Mouse (Mus musculus) intestine, embryonic 15.5 days (tissue): Measurements from ENCODE around the gene Lmna. TPM values are rescaled to one million over a fixed set of nuclear protein-coding genes. Genes with fewer than 3 reads are reported as not detected.

ENCODE experiments used
- ATAC-seq: fragments of 200-750 bp; cut with Nextera tagmentation; 2 replicates; pipeline ENCODE4 v1.8.0; 2017; ENCODE audit warnings: moderate TSS enrichment, moderate library complexity
- H3K27ac ChIP-seq: fragments of 300-500 bp; sonication (generic); 2 replicates; pipeline ENCODE4 v1.5.1; 2015; ENCODE audit warnings: mild to moderate bottlenecking, inconsistent platforms
- H3K27me3 ChIP-seq: fragments of 300-500 bp; sonication (generic); replicated peaks from 2 replicates; pipeline ENCODE4 v1.6.1; 2015; ENCODE audit warnings: inconsistent platforms
- H3K36me3 ChIP-seq: fragments of 300-500 bp; sonication (generic); 2 replicates; pipeline ENCODE4 v1.6.1; 2015; ENCODE audit warnings: inconsistent platforms
- H3K4me1 ChIP-seq: fragments of 300-500 bp; sonication (generic); replicated peaks from 2 replicates; pipeline ENCODE4 v1.6.1; 2015; ENCODE audit warnings: inconsistent platforms
- H3K4me2 ChIP-seq: fragments of 300-500 bp; sonication (generic); replicated peaks from 2 replicates; pipeline ENCODE4 v1.6.1; 2015; ENCODE audit warnings: mild to moderate bottlenecking, inconsistent platforms
- H3K4me3 ChIP-seq: fragments of 300-500 bp; sonication (generic); replicated peaks from 2 replicates; pipeline ENCODE4 v1.5.1; 2015; ENCODE audit warnings: inconsistent platforms
- H3K9ac ChIP-seq: fragments of 300-500 bp; sonication (generic); 2 replicates; pipeline ENCODE4 v1.6.1; 2015; ENCODE audit warnings: inconsistent platforms
- H3K9me3 ChIP-seq: fragments of 300-500 bp; sonication (generic); 2 replicates; pipeline ENCODE4 v1.6.1; 2016; ENCODE audit warnings: inconsistent platforms
- WGBS: fragments of 180-500 bp; shearing (Covaris S2); methylation state at CpG from one replicate; pipeline ENCODE4 v1.1.7; 2015; 5-methylcytosine and 5-hydroxymethylcytosine counted together
- polyA plus RNA-seq: library from polyadenylated mRNA; unstranded; fragments of >200 nt; fragmentation: Nextera tagmentation; extraction: Ambion mirVana; gene quantifications from 2 replicates; pipeline ENCODE4 v1.2.1, GENCODE M21; 2015

The Lmna gene
- polyA plus RNA-seq, 1 experiment from 2014 or later: 120 TPM

DNA sequence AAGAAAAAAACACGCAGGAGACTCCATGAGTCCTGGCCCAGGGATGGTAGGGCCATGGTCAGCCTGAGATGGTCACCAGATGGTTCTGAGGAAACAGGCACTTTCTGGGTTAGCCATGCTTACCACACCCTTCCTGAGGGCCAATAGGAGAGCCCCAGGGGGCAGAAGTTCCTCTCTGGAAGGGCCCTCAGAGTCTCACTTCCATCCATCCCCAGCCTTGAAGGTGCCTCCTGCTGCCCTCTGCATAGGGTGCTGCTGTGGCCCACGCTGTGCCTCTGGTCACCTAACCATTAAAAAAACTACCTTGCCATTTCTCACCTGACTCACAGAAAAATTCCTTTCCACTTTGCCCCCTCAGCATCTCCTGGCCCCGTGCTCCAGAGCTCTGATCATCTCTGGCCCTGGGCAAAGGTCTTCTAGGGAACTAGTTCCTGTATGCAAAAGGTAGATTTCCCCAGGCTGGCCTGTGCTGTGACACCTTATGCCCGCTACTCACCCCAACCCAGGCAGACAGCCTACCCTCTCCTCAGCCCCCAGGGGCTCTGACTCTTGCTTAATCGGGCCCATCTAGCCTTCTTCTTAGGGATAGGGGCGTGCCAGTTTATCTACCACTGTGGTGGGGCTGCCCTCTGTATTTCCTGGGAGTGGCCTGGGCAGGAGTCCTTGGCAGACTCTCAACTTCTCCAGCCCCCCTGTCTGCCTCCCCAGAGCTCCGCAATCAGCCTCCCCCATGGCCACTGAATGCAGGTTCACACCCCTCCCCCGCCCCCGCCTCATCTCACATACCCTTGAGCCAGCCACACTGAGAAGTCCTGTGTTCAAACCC lies 54.8 kb downstream of the Lmna start:
- 48% methylated on average over 9 of the region's 9 CpGs for WGBS
- Histone ChIP-seq H3K4me2 (peak overlapping the region; percentile 49), H3K9ac (peak overlapping the region; percentile 42), H3K36me3 (no peaks in the 10 kb centered on the region), H3K4me1 (peaks cover 42% of the 10 kb centered on the region), H3K4me3 (peak overlapping the region; percentile 21), H3K9me3 (no peaks in the 10 kb centered on the region), H3K27ac (peak overlapping the region; percentile 93), H3K27me3 (0 out of 2 replicates have a peak, but pooled peaks cover 4% of the 10 kb centered on the region)
- peak; percentile 69 for ATAC-seq

GRCm38 (mm10) chr3:88453986-88454385 lies 55.8 kb downstream of the Lmna start:
- no peaks in the 10 kb centered on the region for H3K9me3 ChIP-seq
- no peak overlapping the region for H3K4me3 ChIP-seq
- peaks cover 51% of the 10 kb centered on the region for H3K4me1 ChIP-seq
- ATAC-seq: no peak
- H3K4me2 ChIP-seq: 0 out of 2 replicates have a peak overlapping the region, but pooled peaks have one; percentile 49
- H3K27me3 ChIP-seq: 0 out of 2 replicates have a peak, but pooled peaks cover 2% of the 10 kb centered on the region
- WGBS: 77% methylated on average over 8 of the region's 8 CpGs
- no peak overlapping the region for H3K9ac ChIP-seq
- H3K36me3 ChIP-seq: no peaks in the 10 kb centered on the region
- no peak overlapping the region for H3K27ac ChIP-seq

GRCm38 (mm10) chr3:88453369-88453768 lies 56.4 kb downstream of the Lmna start:
- ATAC-seq: no peak
- H3K27ac ChIP-seq: no peak overlapping the region
- H3K9me3 ChIP-seq: no peaks in the 10 kb centered on the region
- peaks cover 48% of the 10 kb centered on the region for H3K4me1 ChIP-seq
- no peak overlapping the region for H3K9ac ChIP-seq
- H3K4me3 ChIP-seq: no peak overlapping the region
- H3K4me2 ChIP-seq: no peak overlapping the region
- no peaks in the 10 kb centered on the region for H3K36me3 ChIP-seq
- no peaks in the 10 kb centered on the region for H3K27me3 ChIP-seq
- 55% methylated on average over 8 of the region's 8 CpGs for WGBS

DNA sequence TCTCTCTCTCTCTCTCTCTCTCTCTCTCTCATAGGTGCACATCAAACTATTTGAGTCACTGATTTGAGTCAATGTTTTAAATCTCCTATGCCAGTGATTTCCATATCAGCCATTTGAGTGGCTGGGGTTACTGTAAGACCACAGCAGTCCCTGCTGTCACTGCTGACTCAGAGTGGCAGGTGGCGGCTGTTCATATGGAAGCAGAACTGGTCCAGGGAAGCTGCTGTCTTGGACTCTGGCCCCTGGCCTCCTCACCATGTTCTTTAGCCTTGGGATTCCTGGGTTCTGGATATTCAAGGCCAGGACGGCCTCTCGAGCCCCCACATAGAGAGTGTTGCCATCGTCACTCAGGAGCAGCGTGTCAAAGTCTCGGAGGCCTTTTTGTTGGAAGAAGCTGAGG lies 57.0 kb downstream of the Lmna start:
- Histone ChIP-seq H3K36me3 (no peaks in the 10 kb centered on the region), H3K4me3 (no peak overlapping the region), H3K9me3 (no peaks in the 10 kb centered on the region), H3K9ac (no peak overlapping the region), H3K27me3 (no peaks in the 10 kb centered on the region), H3K4me1 (peaks cover 52% of the 10 kb centered on the region), H3K4me2 (no peak overlapping the region), H3K27ac (no peak overlapping the region)
- ATAC-seq: no peak
- WGBS: 70% methylated on average over 6 of the region's 6 CpGs

GRCm38 (mm10) chr3:88452246-88452645 lies 57.5 kb downstream of the Lmna start:
- no peak overlapping the region for H3K4me3 ChIP-seq
- no peak overlapping the region for H3K4me2 ChIP-seq
- 66% methylated on average over 5 of the region's 5 CpGs for WGBS
- no peak overlapping the region for H3K9ac ChIP-seq
- no peak for ATAC-seq
- no peak overlapping the region for H3K27ac ChIP-seq
- no peaks in the 10 kb centered on the region for H3K36me3 ChIP-seq
- H3K27me3 ChIP-seq: no peaks in the 10 kb centered on the region
- H3K4me1 ChIP-seq: peaks cover 51% of the 10 kb centered on the region
- no peaks in the 10 kb centered on the region for H3K9me3 ChIP-seq

DNA sequence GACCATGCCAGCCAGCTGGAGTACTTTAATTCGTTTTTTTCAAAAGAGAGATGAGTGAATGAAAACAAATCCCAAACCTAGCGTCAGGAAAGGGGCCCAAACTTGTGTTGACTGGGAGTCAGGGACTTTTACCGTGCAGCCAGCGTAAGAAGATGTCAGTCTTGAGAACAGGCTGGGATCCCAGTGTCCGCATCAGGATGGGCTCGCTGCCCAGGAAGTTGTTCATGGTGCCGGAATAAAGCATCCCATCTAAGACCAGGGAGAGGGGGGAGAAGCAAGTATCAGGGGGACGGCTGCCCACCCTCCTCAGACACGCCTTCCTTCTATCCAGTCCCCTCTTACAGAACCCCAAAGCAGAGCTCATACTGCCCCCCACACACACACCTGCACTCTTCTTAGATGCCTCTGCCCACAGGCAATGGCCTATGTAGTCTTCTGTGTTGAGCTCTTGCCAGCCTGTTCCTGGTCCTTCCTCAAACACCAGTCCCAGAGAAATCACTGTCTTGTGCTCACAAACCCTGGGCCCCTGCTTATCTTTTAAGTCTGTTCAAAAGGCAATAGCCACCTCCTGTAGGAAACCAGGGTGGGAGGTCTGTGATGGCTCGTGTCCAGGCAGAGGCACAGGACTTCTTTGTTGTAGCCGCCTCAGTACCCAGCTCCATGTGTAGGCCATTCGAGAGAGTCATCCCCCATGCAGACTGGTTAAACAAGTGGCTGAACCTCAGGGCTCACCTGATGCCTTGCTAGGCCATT lies 59.2 kb downstream of the Lmna start:
- H3K36me3 ChIP-seq: no peaks in the 10 kb centered on the region
- H3K27ac ChIP-seq: 0 out of 2 replicates have a peak overlapping the region, but pooled peaks have one; percentile 8
- 0 out of 2 replicates have a peak, but pooled peaks have one; percentile 19 for ATAC-seq
- no peaks in the 10 kb centered on the region for H3K9me3 ChIP-seq
- H3K4me3 ChIP-seq: no peak overlapping the region
- H3K9ac ChIP-seq: no peak overlapping the region
- no peaks in the 10 kb centered on the region for H3K27me3 ChIP-seq
- 70% methylated on average over 12 of the region's 12 CpGs for WGBS
- H3K4me1 ChIP-seq: peaks cover 45% of the 10 kb centered on the region
- H3K4me2 ChIP-seq: no peak overlapping the region

DNA sequence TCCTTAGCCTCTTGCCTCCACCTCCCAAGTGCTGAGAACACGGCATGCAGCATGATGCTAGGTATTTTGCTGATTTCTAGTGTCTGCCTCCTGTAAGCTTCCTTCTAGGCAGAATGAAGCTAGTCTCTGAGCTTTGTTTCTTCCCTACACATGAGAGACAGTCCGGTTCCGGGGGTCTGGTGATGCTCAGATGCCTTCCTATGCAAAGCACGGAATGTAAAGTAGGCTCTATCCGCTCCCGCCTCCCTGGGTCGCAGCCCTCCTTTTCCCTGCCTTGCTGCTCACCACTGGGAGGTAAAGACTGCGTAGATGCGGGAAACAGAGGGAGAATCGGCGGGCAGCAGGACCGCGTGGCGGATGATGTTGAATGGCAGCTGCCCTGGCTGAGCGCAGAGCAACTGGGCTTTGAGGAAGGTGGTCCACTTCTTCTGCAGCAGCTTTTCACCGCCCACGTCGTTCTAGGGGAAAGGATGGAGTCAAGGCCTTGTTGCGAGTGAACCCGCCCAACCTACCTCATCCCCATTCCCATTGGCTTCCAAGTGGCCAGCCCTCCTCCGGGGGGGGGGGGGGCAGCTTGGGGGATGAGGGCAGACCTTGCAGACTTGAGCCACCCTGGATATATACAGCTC lies 60.2 kb downstream of the Lmna start:
- Histone ChIP-seq H3K9me3 (no peaks in the 10 kb centered on the region), H3K27me3 (no peaks in the 10 kb centered on the region), H3K4me2 (peak overlapping the region; percentile 62), H3K9ac (peak overlapping the region; percentile 38; the same call in 1 of the 2 replicates), H3K4me3 (peak overlapping the region; percentile 28), H3K4me1 (peaks cover 36% of the 10 kb centered on the region), H3K36me3 (no peaks in the 10 kb centered on the region), H3K27ac (peak overlapping the region; percentile 65)
- ATAC-seq: peak; percentile 27; the same call in 1 of the 2 replicates
- WGBS: 23% methylated on average over 21 of the region's 21 CpGs

DNA sequence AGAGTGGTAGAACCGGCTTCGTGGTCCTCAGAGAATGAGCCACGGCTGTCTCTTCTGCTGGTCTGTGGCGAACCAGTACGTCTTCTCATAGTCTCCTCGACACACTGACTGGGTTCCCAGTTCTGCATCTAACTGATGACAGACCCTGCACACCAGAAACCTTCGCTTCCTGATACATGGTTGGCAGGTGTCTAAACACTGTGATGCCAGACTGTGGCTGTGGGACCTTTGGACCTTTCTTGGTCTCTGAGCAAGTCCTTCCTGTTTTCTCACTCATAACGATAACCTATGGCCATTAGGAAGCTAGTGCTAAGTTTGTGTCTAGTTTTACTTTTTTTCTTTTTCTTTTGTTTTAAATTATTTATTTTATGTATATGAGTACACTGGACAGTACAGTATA lies 61.3 kb downstream of the Lmna start:
- 0 out of 2 replicates have a peak overlapping the region, but pooled peaks have one; percentile 17 for H3K4me2 ChIP-seq
- WGBS: 76% methylated on average over 8 of the region's 8 CpGs
- no peaks in the 10 kb centered on the region for H3K27me3 ChIP-seq
- peak; percentile 40 for ATAC-seq
- no peaks in the 10 kb centered on the region for H3K9me3 ChIP-seq
- no peak overlapping the region for H3K4me3 ChIP-seq
- peak overlapping the region; percentile 71 for H3K27ac ChIP-seq
- H3K36me3 ChIP-seq: no peaks in the 10 kb centered on the region
- no peak overlapping the region for H3K9ac ChIP-seq
- peaks cover 35% of the 10 kb centered on the region for H3K4me1 ChIP-seq

DNA sequence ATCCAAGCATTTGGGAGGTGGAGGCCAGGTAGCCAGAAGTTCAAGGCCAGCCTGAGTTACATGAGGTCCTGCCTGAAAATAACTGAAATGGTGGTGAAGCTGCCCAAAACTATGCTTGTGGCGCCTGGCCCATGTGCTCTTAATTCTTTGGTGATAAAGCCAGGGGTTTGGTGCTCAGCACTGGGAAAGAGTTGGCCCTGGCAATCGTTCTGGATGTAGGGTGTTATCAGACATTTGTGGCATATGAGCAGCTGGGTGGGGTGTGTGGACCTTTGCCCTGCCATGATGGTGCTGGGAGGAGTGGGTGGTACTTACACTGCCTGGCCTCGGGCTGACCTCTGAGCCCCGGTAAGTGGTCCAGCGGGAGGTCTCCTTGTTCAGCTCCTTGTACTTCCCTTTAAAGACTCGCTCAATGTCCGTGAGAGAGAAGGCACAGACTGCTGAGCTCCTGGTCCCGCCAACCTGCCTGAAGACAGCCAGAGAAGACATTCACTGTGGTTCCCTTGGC lies 62.0 kb downstream of the Lmna start:
- peak; percentile 66 for ATAC-seq
- 38% methylated on average over 8 of the region's 8 CpGs for WGBS
- Histone ChIP-seq H3K4me3 (no peak overlapping the region), H3K27me3 (no peaks in the 10 kb centered on the region), H3K4me1 (peaks cover 32% of the 10 kb centered on the region), H3K9ac (no peak overlapping the region), H3K9me3 (no peaks in the 10 kb centered on the region), H3K27ac (peak overlapping the region; percentile 71), H3K4me2 (peak overlapping the region; percentile 17), H3K36me3 (no peaks in the 10 kb centered on the region)

- Histone ChIP-seq H3K27me3 (no peaks in the 10 kb centered on the region), H3K9ac (no peak overlapping the region), H3K27ac (no peak overlapping the region)
Measured at GRCm38 (mm10) chr3:88446471-88447123, 63.2 kb downstream of the Lmna start.

DNA sequence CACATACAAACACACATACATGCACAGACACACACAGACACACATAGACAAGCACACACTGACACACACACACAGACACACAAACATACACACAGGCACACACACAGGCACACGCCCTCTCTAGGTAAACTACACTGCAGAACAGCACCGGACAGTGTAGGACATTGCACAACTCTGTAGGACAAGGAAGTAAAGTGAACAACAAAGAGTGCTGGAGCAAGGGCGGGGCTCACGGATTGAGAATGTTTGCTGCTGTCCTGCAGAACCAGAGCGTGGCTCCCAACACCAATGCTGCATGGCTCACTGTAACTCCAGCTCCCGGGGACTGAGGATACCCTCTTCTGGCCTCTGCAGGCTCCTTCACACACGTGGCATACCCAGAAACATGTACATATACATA lies 66.9 kb downstream of the Lmna start:
- H3K36me3 ChIP-seq: no peaks in the 10 kb centered on the region
- no peak overlapping the region for H3K4me3 ChIP-seq
- H3K27ac ChIP-seq: peak overlapping the region; percentile 17; the same call in 1 of the 2 replicates
- H3K9ac ChIP-seq: no peak overlapping the region
- H3K4me1 ChIP-seq: peaks cover 18% of the 10 kb centered on the region
- no peak overlapping the region for H3K4me2 ChIP-seq
- no peaks in the 10 kb centered on the region for H3K27me3 ChIP-seq
- H3K9me3 ChIP-seq: no peaks in the 10 kb centered on the region
- ATAC-seq: peak; percentile 80
- 54% methylated on average over 7 of the region's 7 CpGs for WGBS

More at GRCm38 (mm10) chr3:88446471-88447123, 63.2 kb downstream of the Lmna start:
- H3K4me3 ChIP-seq: no peak overlapping the region
- H3K4me2 ChIP-seq: no peak overlapping the region
- no peaks in the 10 kb centered on the region for H3K36me3 ChIP-seq
- 49% methylated on average over 8 of the region's 8 CpGs for WGBS
- peaks cover 32% of the 10 kb centered on the region for H3K4me1 ChIP-seq
- no peak for ATAC-seq
- no peaks in the 10 kb centered on the region for H3K9me3 ChIP-seq
